Mouse (Mus musculus) CH12.LX (cell line): ENCODE results near the gene Tk1. TPM values are rescaled to one million over a fixed set of nuclear protein-coding genes. Genes with fewer than 3 reads are reported as not detected.
A peak's percentile ranks its signal among the peaks of the same experiment; 100 is the strongest.

Experiments
- DNase-seq: peaks from one replicate; pipeline ENCODE4 v3.0.0-alpha.2; 2013; ENCODE audit errors: extremely low read depth
- H3K27ac ChIP-seq: 2 replicates; pipeline ENCODE4 v1.5.1; 2012; ENCODE audit warnings: low read depth, mild to moderate bottlenecking, control low read depth, moderate library complexity; ENCODE audit not compliant: insufficient read depth
- H3K27me3 ChIP-seq: replicated peaks from 2 replicates; pipeline ENCODE3; 2012; ENCODE audit warnings: inconsistent platforms
- H3K36me3 ChIP-seq, 2 experiments: replicated peaks in 1 of 2; 2 replicates each; pipeline versions ENCODE3 to v1.6.1; 2012; ENCODE audit warnings: inconsistent platforms in 1 of 2, low read length in 1 of 2, mild to moderate bottlenecking in 1 of 2, mixed read lengths in 1 of 2, moderate library complexity in 1 of 2; ENCODE audit not compliant: control insufficient read depth in 1 of 2, insufficient read depth in 1 of 2
- H3K4me1 ChIP-seq, 2 experiments: 2 replicates each; pipeline ENCODE4 v1.6.1; 2012; ENCODE audit warnings: inconsistent platforms in 1 of 2, moderate library complexity in 1 of 2; ENCODE audit not compliant: insufficient read depth in 2 of 2, control insufficient read depth in 1 of 2
- H3K4me2 ChIP-seq: 2 replicates; pipeline ENCODE4 v1.6.1; 2012; ENCODE audit warnings: low read depth, mild to moderate bottlenecking, control low read depth; ENCODE audit not compliant: poor library complexity, insufficient read depth, severe bottlenecking
- H3K4me3 ChIP-seq, 3 experiments: fragments of 150-350 bp in 1 of 3; sonication (generic) in 1 of 3; replicated peaks in 1 of 3; 2 replicates each; pipeline versions ENCODE3 to v1.5.1; 2011 to 2012; ENCODE audit warnings: low read depth in 2 of 3, low read length in 2 of 3, mild to moderate bottlenecking in 2 of 3, moderate library complexity in 2 of 3, control low read depth in 1 of 3, improper control_type of control experiment in 1 of 3, inconsistent platforms in 1 of 3, mixed read lengths in 1 of 3; ENCODE audit not compliant: poor library complexity in 1 of 3
- H3K79me2 ChIP-seq: replicated peaks from 2 replicates; pipeline ENCODE4 v1.6.1; 2012; ENCODE audit warnings: mild to moderate bottlenecking, moderate library complexity; ENCODE audit not compliant: control insufficient read depth, poor library complexity, insufficient read depth, severe bottlenecking; ENCODE audit errors: extremely low read depth
- H3K9ac ChIP-seq: 2 replicates; pipeline ENCODE4 v1.6.1; 2012; ENCODE audit warnings: low read depth, mild to moderate bottlenecking, control low read depth, moderate library complexity; ENCODE audit not compliant: insufficient read depth
- H3K9me3 ChIP-seq: replicated peaks from 2 replicates; pipeline ENCODE3; 2012; ENCODE audit warnings: low read length, inconsistent platforms, mixed read lengths
- BHLHE40 ChIP-seq: IDR thresholded peaks from 2 replicates; pipeline ENCODE4 v1.6.1; 2011; ENCODE audit warnings: mild to moderate bottlenecking, low read depth, low read length, improper control_type of control experiment
- CHD1 ChIP-seq: IDR thresholded peaks from 2 replicates; pipeline ENCODE4 v1.6.1; 2012; ENCODE audit warnings: low read depth, low read length, improper control_type of control experiment, inconsistent platforms
- E2F4 ChIP-seq: IDR thresholded peaks from 2 replicates; pipeline ENCODE4 v1.6.1; 2011; ENCODE audit warnings: low read depth, low read length, improper control_type of control experiment; ENCODE audit not compliant: insufficient replicate concordance
- EP300 ChIP-seq: IDR thresholded peaks from 2 replicates; pipeline ENCODE4 v1.6.1; 2011; ENCODE audit warnings: low read length, improper control_type of control experiment
- ETS1 ChIP-seq: conservative IDR thresholded peaks from 2 replicates; pipeline ENCODE4 v1.6.1; 2012; ENCODE audit warnings: low read depth, mild to moderate bottlenecking, inconsistent platforms, low read length, improper control_type of control experiment, moderate library complexity
- GABPA ChIP-seq: IDR thresholded peaks from 2 replicates; pipeline ENCODE4 v1.6.1; 2012; ENCODE audit warnings: low read depth, low read length, improper control_type of control experiment, inconsistent platforms; ENCODE audit not compliant: insufficient replicate concordance
- IRF4 ChIP-seq: IDR thresholded peaks from 2 replicates; pipeline ENCODE4 v1.6.1; 2014; ENCODE audit warnings: low read depth, mild to moderate bottlenecking, inconsistent platforms, low read length, improper control_type of control experiment
- KAT2A ChIP-seq: IDR thresholded peaks from 2 replicates; pipeline ENCODE4 v1.6.1; 2012; ENCODE audit warnings: low read length, improper control_type of control experiment, inconsistent platforms; ENCODE audit not compliant: insufficient replicate concordance
- MAFK ChIP-seq: IDR thresholded peaks from 2 replicates; pipeline ENCODE4 v1.6.1; 2011; ENCODE audit warnings: low read length, improper control_type of control experiment; ENCODE audit not compliant: insufficient replicate concordance
- MEF2A ChIP-seq: IDR thresholded peaks from 2 replicates; pipeline ENCODE4 v1.6.1; 2014; ENCODE audit warnings: low read depth, mild to moderate bottlenecking, inconsistent platforms, low read length, improper control_type of control experiment, borderline replicate concordance
- MYC ChIP-seq: IDR thresholded peaks from 2 replicates; pipeline ENCODE4 v1.6.1; 2011; ENCODE audit warnings: low read depth, mild to moderate bottlenecking, improper control_type of control experiment, low read length
- NRF1 ChIP-seq: IDR thresholded peaks from 2 replicates; pipeline ENCODE4 v1.6.1; 2014; ENCODE audit warnings: low read depth, mild to moderate bottlenecking, inconsistent platforms, low read length, improper control_type of control experiment, moderate library complexity
- POLR2A ChIP-seq: IDR thresholded peaks from 2 replicates; pipeline ENCODE4 v1.6.1; 2011; ENCODE audit warnings: low read depth, mild to moderate bottlenecking, improper control_type of control experiment, low read length
- RCOR1 ChIP-seq: conservative IDR thresholded peaks from 2 replicates; pipeline ENCODE4 v1.6.1; 2012; ENCODE audit warnings: low read depth, mild to moderate bottlenecking, inconsistent platforms, low read length, improper control_type of control experiment
- TBP ChIP-seq: conservative IDR thresholded peaks from 2 replicates; pipeline ENCODE4 v1.6.1; 2011; ENCODE audit warnings: low read depth, low read length, improper control_type of control experiment
- TCF12 ChIP-seq: IDR thresholded peaks from 2 replicates; pipeline ENCODE4 v1.6.1; 2014; ENCODE audit warnings: low read depth, mild to moderate bottlenecking, inconsistent platforms, low read length, improper control_type of control experiment
- USF1 ChIP-seq: IDR thresholded peaks from 2 replicates; pipeline ENCODE4 v1.6.1; 2014; ENCODE audit warnings: low read depth, mild to moderate bottlenecking, inconsistent platforms, low read length, improper control_type of control experiment
- USF2 ChIP-seq: conservative IDR thresholded peaks from 2 replicates; pipeline ENCODE4 v1.6.1; 2011; ENCODE audit warnings: low read depth, low read length, improper control_type of control experiment
- ZC3H11A ChIP-seq: IDR thresholded peaks from 2 replicates; pipeline ENCODE4 v1.6.1; 2012; ENCODE audit warnings: low read depth, mild to moderate bottlenecking, inconsistent platforms, low read length, improper control_type of control experiment
- ZKSCAN1 ChIP-seq: IDR thresholded peaks from 2 replicates; pipeline ENCODE4 v1.6.1; 2012; ENCODE audit warnings: low read depth, inconsistent platforms, low read length, improper control_type of control experiment, borderline replicate concordance
- dilution Hi-C: fragments of 300-500 bp; cut with MboI; formaldehyde crosslinking; loops from 2 replicates; pipeline ENCODE4 v1.14.3; 2020; ENCODE audit warnings: low sequenced_read_pairs; ENCODE audit not compliant: extremely low pct_unique_long_range_greater_than_20kb, extremely low pct_ligation_motif_present
- in situ Hi-C: fragments of 300-500 bp; cut with MboI; formaldehyde crosslinking; loops from 3 replicates; pipeline ENCODE4 v1.14.3; 2019; ENCODE audit warnings: low sequenced_read_pairs, low pct_ligation_motif_present, low pct_unique_long_range_greater_than_20kb, mixed read lengths
- polyA plus RNA-seq: library from polyadenylated mRNA; unstranded; fragments of >175 nt; gene quantifications from 2 replicates; pipeline ENCODE4 v1.2.1, GENCODE M21; 2012; ENCODE audit warnings: low read depth; ENCODE audit not compliant: insufficient read length
- total RNA-seq, 2 experiments: library from RNA; depleted of rRNA; stranded (reverse); fragments of 300-350 nt in 1 of 2; fragments of >200 nt in 1 of 2; gene quantifications; 2 replicates each; pipeline ENCODE4 v1.2.3; 2012 to 2014

The Tk1 gene
- total and polyA plus RNA-seq, 3 experiments, result 146 to 235 (median 179) TPM

DNA sequence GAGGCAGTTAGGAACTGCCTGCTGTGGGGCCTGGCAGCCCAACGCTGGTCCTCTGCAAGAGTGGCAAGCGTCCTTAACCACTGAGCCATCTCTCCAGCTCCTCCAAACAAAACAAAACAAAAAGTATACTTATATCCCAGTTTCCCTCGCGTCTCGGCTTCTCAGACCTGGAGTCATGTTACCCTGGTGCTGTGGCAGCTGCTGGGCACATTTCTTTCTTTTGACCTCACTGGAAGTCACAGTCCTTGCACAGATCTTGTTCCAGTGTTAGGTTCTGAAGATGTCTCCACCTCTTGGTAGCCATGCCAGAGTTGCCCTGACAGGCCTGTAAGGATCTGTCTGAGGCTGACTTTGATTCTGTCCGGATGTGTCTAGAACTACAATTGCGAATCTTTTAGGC, 24.2 kb downstream of the Tk1 start:
- H3K79me2 ChIP-seq, result no peaks in the 10 kb centered on the region
- peaks cover 0 to 25% of the 10 kb centered on the region in 2 experiments for H3K36me3 ChIP-seq
- in situ Hi-C loops (no loop called here), dilution Hi-C loops (no loop called here)
- H3K27me3 ChIP-seq, result no peaks in the 10 kb centered on the region
- no peak for DNase-seq
- H3K4me1 ChIP-seq, result peaks cover 44 to 84% of the 10 kb centered on the region in 2 experiments
- no peaks in the 10 kb centered on the region for H3K9me3 ChIP-seq
- TF ChIP-seq ZC3H11A, result no peak
- no peak for TF ChIP-seq MYC
- TF ChIP-seq CHD1, result no peak
- TF ChIP-seq ZKSCAN1, result no peak
- TF ChIP-seq MAFK, result no peak
- TF ChIP-seq E2F4, result no peak
- no peak for TF ChIP-seq RCOR1
- no peak for TF ChIP-seq GABPA
- no peak for TF ChIP-seq POLR2A
- TF ChIP-seq KAT2A, result no peak
- TF ChIP-seq NRF1, result no peak
- TF ChIP-seq MEF2A, result no peak
- no peak overlapping the region for H3K4me2 ChIP-seq
- no peak overlapping the region for H3K27ac ChIP-seq
- H3K9ac ChIP-seq, result no peak overlapping the region
- H3K4me3 ChIP-seq, result no peak overlapping the region

- Histone ChIP-seq H3K9ac (no peak overlapping the region), H3K4me2 (no peak overlapping the region)
These were observed 25.9 kb downstream of the Tk1 start for GRCm38 (mm10) chr11:117800038-117800437.

More at GRCm38 (mm10) chr11:117800038-117800437, 25.9 kb downstream of the Tk1 start:
- in situ Hi-C loops, result no loop called here
- dilution Hi-C loops, result no loop called here
- no peak overlapping the region for H3K4me3 ChIP-seq
- no peaks in the 10 kb centered on the region for H3K9me3 ChIP-seq
- H3K27ac ChIP-seq, result peak overlapping the region; percentile 86; the same call in 1 of the 2 replicates
- no peaks in the 10 kb centered on the region for H3K27me3 ChIP-seq
- TF ChIP-seq USF2 (no peak), ETS1 (peak; percentile 53), BHLHE40 (no peak), TCF12 (no peak), IRF4 (peak; percentile 59), MEF2A (peak; percentile 90), TBP (no peak), USF1 (no peak), EP300 (0 out of 2 replicates have a peak, but pooled peaks have one; percentile 22), RCOR1 (no peak)
- TF ChIP-seq, all 38 proteins: peak for 4
- Histone ChIP-seq H3K79me2 (no peaks in the 10 kb centered on the region), H3K36me3 (peaks cover 0 to 14% of the 10 kb centered on the region in 2 experiments), H3K4me1 (peaks cover 49 to 84% of the 10 kb centered on the region in 2 experiments)
- DNase-seq, result peak; percentile 48
